Mouse (Mus musculus): ENCODE measurements around the gene Epo. TPM values are rescaled to one million over a fixed set of nuclear protein-coding genes. Genes with fewer than 3 reads are reported as not detected.

Gene Epo
- polyA plus RNA-seq, 1 experiment from 2014 or later = 0.45 TPM

DNA sequence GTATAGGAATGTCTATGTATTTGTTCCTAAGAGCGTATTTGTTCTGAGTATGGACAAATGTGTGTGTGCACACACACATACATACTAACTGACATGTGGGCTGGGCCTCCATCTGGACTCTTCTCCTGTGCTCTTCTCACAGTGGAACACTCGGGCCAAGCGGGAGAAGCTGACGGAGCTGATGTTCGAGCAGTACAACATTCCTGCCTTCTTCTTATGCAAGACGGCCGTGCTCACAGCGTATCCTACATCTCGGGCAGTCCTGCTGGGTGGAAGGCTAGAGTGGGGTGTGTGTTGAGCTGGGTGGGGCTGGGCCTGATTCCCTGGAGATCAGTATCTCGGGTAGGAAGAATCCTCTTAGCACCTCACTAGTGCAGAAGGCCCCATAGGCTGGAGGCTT lies 29.9 kb upstream of the Epo start:
- Histone ChIP-seq H3K9ac (no peak overlapping the region), H3K4me1 (no peaks in the 10 kb centered on the region), H3K36me3 (no peaks in the 10 kb centered on the region), H3K27ac (no peak overlapping the region), H3K27me3 (no peaks in the 10 kb centered on the region), H3K4me2 (no peak overlapping the region), H3K4me3 (replicated peaks) (no peak overlapping the region), H3K9me3 (replicated peaks) (no peaks in the 10 kb centered on the region)
- no peak for ATAC-seq (replicated peaks; ENCODE audit: low FRiP score)
- WGBS = 76% methylated on average over 10 of the region's 10 CpGs

GRCm38 (mm10) chr5:137561556-137561955 lies 28.5 kb upstream of the Epo start:
- H3K27ac ChIP-seq = no peak overlapping the region
- ATAC-seq (replicated peaks; ENCODE audit: low FRiP score) = no peak

DNA sequence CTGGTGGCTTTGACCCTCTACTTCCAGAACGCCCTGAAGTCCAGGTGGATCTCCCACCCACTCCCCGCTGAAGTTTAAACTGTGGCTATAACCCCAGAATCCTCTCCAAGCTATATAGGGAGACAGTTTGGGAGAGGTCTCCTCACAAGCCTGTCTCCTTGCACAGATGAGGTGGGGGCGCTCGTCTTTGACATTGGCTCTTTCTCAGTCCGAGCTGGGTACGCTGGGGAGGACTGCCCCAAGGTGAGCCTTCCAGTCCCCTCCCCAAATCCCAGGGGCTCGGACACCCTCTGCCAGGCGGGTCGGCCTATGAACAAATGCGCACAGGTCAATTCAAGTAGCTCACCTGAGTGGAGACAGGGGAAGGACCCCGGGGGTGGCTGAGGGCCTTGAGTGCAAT lies 20.9 kb upstream of the Epo start:
- 41% methylated on average over 11 of the region's 11 CpGs for WGBS
- peak overlapping the region; percentile 23; the same call in 1 of the 2 replicates for H3K4me3 ChIP-seq (replicated peaks)

More at GRCm38 (mm10) chr5:137561556-137561955, 28.5 kb upstream of the Epo start:
- H3K4me1 ChIP-seq = no peaks in the 10 kb centered on the region
- WGBS = 69% methylated on average over 6 of the region's 6 CpGs
- H3K4me3 ChIP-seq (replicated peaks) = no peak overlapping the region
- no peak overlapping the region for H3K4me2 ChIP-seq
- H3K36me3 ChIP-seq = no peaks in the 10 kb centered on the region
- H3K9me3 ChIP-seq (replicated peaks) = no peaks in the 10 kb centered on the region
- H3K27me3 ChIP-seq = no peaks in the 10 kb centered on the region
- no peak overlapping the region for H3K9ac ChIP-seq

DNA sequence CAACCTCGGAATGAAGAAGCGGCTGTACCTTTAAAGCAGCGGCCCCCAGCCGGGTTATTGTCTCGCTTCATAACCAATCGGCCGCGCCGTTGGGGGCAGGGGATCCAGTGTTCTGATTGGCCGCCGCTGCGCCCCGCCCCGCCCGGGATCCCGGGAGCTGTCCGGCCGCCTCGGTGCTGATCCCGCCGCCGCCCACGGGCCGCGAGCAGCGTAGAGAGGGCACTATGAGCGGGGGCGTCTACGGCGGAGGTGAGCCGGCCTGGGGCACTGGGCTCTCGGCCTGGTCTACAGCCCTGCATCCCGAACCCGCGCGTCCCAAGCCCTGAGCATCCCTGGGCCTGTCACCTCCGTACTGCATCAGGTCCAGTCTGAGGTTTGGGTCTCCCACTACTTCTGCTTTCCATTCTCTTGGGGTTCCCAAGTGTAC lies 20.4 kb upstream of the Epo start, which contains the start of gene Actl6b:
Gene Actl6b (plus strand): TSS at position 107 of the 427 bp plus-strand sequence.
- Histone ChIP-seq H3K27ac (no peak within 1 kb of the TSS), H3K4me3 (replicated peaks) (peak within 1 kb of the TSS; percentile 23), H3K9me3 (replicated peaks) (no peaks in the 10 kb centered on the region), H3K36me3 (no peaks in the 10 kb centered on the region), H3K9ac (no peak within 1 kb of the TSS), H3K27me3 (peaks cover 24% of the 10 kb centered on the region), H3K4me2 (peak within 1 kb of the TSS; percentile 52), H3K4me1 (peaks cover 7% of the 10 kb centered on the region)
- under 1% methylated on average over 37 of the region's 37 CpGs for WGBS
- ATAC-seq (replicated peaks; ENCODE audit: low FRiP score) = peak; percentile 83

More for the DNA sequence above, 20.9 kb upstream of the Epo start:
- Histone ChIP-seq H3K4me2 (peak overlapping the region; percentile 52; the same call in 1 of the 2 replicates), H3K36me3 (no peaks in the 10 kb centered on the region), H3K4me1 (peaks cover 7% of the 10 kb centered on the region), H3K27ac (no peak overlapping the region), H3K9me3 (replicated peaks) (no peaks in the 10 kb centered on the region), H3K9ac (no peak overlapping the region), H3K27me3 (peaks cover 24% of the 10 kb centered on the region)
- no peak for ATAC-seq (replicated peaks; ENCODE audit: low FRiP score)

GRCm38 (mm10) chr5:137553000-137553399 lies 20.0 kb upstream of the Epo start:
- Histone ChIP-seq H3K9me3 (replicated peaks) (no peaks in the 10 kb centered on the region), H3K4me2 (peak overlapping the region; percentile 52), H3K27me3 (peaks cover 24% of the 10 kb centered on the region), H3K27ac (no peak overlapping the region), H3K4me3 (replicated peaks) (peak overlapping the region; percentile 23), H3K9ac (no peak overlapping the region), H3K36me3 (no peaks in the 10 kb centered on the region), H3K4me1 (peaks cover 7% of the 10 kb centered on the region)
- no peak for ATAC-seq (replicated peaks; ENCODE audit: low FRiP score)
- WGBS = 31% methylated on average over 6 of the region's 6 CpGs

DNA sequence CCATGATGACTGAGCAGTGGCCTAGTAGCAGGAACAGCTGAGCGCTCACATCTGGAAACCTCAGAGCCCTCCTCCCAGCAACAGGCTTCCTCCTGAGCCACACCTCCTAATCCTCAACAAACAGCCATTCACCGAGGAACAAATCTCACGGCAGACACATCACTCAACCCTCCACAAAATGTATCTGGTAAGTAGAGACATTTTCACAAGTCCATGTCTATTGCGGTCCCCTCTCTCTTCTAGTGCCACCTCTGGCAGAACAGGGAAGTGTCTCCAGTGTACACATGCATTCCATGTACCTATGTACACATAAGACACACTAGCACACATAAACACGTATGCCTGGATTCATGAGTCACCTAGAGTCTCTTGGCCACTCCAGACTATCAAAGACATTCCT lies 18.1 kb upstream of the Epo start:
- Histone ChIP-seq H3K9ac (no peak overlapping the region), H3K9me3 (replicated peaks) (no peaks in the 10 kb centered on the region), H3K4me2 (no peak overlapping the region)

GRCm38 (mm10) chr5:137549840-137550239 lies 16.8 kb upstream of the Epo start:
- no peak overlapping the region for H3K9ac ChIP-seq
- ATAC-seq (replicated peaks; ENCODE audit: low FRiP score) = no peak
- no peaks in the 10 kb centered on the region for H3K9me3 ChIP-seq (replicated peaks)
- H3K36me3 ChIP-seq = no peaks in the 10 kb centered on the region
- peaks cover 7% of the 10 kb centered on the region for H3K4me1 ChIP-seq
- peaks cover 19% of the 10 kb centered on the region for H3K27me3 ChIP-seq
- no peak overlapping the region for H3K27ac ChIP-seq
- H3K4me3 ChIP-seq (replicated peaks) = no peak overlapping the region
- 76% methylated on average over 2 of the region's 2 CpGs for WGBS
- no peak overlapping the region for H3K4me2 ChIP-seq

More for the DNA sequence above, 18.1 kb upstream of the Epo start:
- Histone ChIP-seq H3K27me3 (peaks cover 24% of the 10 kb centered on the region), H3K4me3 (replicated peaks) (no peak overlapping the region), H3K27ac (no peak overlapping the region), H3K36me3 (no peaks in the 10 kb centered on the region), H3K4me1 (peaks cover 7% of the 10 kb centered on the region)
- no peak for ATAC-seq (replicated peaks; ENCODE audit: low FRiP score)
- 73% methylated on average over 5 of the region's 5 CpGs for WGBS

DNA sequence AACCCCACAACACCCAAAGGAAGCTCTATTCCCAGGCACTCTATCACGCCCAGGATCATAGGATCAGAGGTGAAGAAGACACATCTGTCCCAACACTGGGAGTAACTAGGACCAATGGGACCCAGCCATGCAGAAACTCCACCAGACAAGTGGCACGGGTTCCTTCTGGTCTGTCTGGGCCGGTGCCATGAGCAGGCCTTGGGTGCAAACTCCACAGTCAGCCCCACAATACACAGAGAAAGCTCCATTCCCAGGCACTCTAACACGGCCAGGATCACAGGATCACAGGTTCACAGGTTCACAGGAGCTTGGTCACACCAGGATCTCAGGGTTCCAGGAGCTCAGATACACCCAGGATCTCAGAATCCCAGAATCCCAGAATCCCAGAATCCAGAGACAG lies 12.6 kb upstream of the Epo start:
- no peak overlapping the region for H3K4me3 ChIP-seq (replicated peaks)
- no peaks in the 10 kb centered on the region for H3K9me3 ChIP-seq (replicated peaks)
- H3K27ac ChIP-seq = no peak overlapping the region
- no peaks in the 10 kb centered on the region for H3K27me3 ChIP-seq
- 75% methylated on average over 4 of the region's 4 CpGs for WGBS
- no peaks in the 10 kb centered on the region for H3K4me1 ChIP-seq
- H3K36me3 ChIP-seq = no peaks in the 10 kb centered on the region
- H3K9ac ChIP-seq = no peak overlapping the region
- ATAC-seq (replicated peaks; ENCODE audit: low FRiP score) = no peak
- H3K4me2 ChIP-seq = no peak overlapping the region

- Histone ChIP-seq H3K9me3 (replicated peaks) (no peaks in the 10 kb centered on the region), H3K36me3 (no peaks in the 10 kb centered on the region), H3K4me1 (no peaks in the 10 kb centered on the region), H3K27ac (no peak overlapping the region), H3K27me3 (no peaks in the 10 kb centered on the region), H3K9ac (no peak overlapping the region), H3K4me2 (no peak overlapping the region), H3K4me3 (replicated peaks) (no peak overlapping the region)
- 63% methylated on average over 6 of the region's 6 CpGs for WGBS
- ATAC-seq (replicated peaks; ENCODE audit: low FRiP score) = no peak
These were observed 11.9 kb upstream of the Epo start for GRCm38 (mm10) chr5:137544926-137545325.

DNA sequence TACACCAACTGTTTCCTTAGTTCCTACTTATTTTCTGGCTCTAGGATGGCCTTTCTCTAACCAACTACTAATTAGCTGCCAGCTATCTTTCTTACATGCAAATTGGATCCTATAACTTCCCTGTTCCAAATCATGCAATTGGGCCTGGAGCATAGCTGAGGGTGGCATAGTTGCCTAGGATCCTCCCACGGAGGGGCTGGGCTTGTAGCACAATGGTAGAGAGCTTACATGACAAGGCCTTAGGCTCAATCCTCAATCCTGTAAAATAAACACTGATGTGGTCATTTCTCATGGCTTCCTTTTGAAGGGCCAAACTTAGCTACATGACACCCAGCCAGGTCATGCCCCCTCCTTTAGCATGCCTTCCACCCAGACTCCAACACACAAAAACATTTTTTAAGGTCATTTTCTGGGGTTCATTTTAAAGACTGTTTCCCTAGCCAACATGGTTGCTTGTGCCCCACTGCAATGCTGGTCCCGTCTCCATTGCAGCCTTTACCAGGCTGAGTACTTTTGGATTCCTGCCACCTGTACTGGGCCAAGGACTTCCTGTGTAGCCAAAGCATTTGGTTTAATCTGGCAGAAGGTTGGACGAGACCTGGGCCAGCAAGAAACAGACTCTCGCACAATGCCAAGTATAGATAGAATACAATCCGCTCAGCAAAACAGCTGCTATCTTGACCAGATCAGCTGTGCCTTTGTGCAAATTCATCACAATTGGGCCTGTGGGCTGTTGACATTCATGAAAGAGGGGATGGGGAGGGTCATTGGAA lies 8.9 kb upstream of the Epo start:
- 76% methylated on average over 5 of the region's 5 CpGs for WGBS

GRCm38 (mm10) chr5:137540991-137541390 lies 7.9 kb upstream of the Epo start:
- Histone ChIP-seq H3K36me3 (no peaks in the 10 kb centered on the region), H3K4me3 (replicated peaks) (no peak overlapping the region), H3K27ac (no peak overlapping the region), H3K27me3 (no peaks in the 10 kb centered on the region), H3K9me3 (replicated peaks) (no peaks in the 10 kb centered on the region), H3K4me1 (no peaks in the 10 kb centered on the region), H3K4me2 (no peak overlapping the region), H3K9ac (no peak overlapping the region)
- ATAC-seq (replicated peaks; ENCODE audit: low FRiP score) = no peak
- 71% methylated on average over 6 of the region's 6 CpGs for WGBS

More for the DNA sequence above, 8.9 kb upstream of the Epo start:
- Histone ChIP-seq H3K9ac (no peak overlapping the region), H3K4me2 (no peak overlapping the region), H3K27me3 (no peaks in the 10 kb centered on the region), H3K4me3 (replicated peaks) (no peak overlapping the region), H3K9me3 (replicated peaks) (no peaks in the 10 kb centered on the region), H3K27ac (no peak overlapping the region), H3K36me3 (no peaks in the 10 kb centered on the region), H3K4me1 (no peaks in the 10 kb centered on the region)
- no peak for ATAC-seq (replicated peaks; ENCODE audit: low FRiP score)

DNA sequence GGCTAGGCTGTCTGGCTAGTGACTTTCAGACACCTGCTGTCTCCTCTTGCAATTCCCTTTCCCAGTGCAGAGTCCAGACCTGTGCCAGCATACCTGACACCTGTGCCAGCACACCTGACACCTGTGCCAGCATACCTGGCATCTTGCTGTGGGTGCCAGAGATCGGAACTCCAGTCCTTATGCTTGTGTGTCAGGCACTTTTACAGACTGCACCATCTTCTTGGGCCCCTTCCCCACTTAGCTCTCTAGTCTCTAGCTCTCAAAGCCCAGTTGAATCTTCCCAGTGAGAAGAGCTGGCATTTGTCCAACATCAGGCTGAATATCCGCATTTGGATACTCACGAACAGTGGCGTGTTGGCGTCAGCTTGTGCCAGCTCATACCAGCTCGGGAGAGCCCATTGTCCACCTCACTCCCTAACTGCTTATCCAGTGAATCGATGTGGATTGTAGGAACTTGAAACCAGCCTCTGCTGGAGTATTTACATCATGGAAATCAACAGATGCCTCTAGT lies 6.3 kb upstream of the Epo start:
- H3K27me3 ChIP-seq = no peaks in the 10 kb centered on the region
- H3K36me3 ChIP-seq = no peaks in the 10 kb centered on the region
- no peaks in the 10 kb centered on the region for H3K4me1 ChIP-seq
- no peak overlapping the region for H3K4me3 ChIP-seq (replicated peaks)
- H3K27ac ChIP-seq = no peak overlapping the region
- H3K9me3 ChIP-seq (replicated peaks) = no peaks in the 10 kb centered on the region
- H3K4me2 ChIP-seq = no peak overlapping the region
- no peak for ATAC-seq (replicated peaks; ENCODE audit: low FRiP score)
- 68% methylated on average over 7 of the region's 7 CpGs for whole genome bisulfite sequencing
- no peak overlapping the region for H3K9ac ChIP-seq

Data from kidney, embryonic 15.5 days (tissue).